Mouse (Mus musculus): Measurements from ENCODE around the gene Slc15a2. TPM values are rescaled to one million over a fixed set of nuclear protein-coding genes. Genes with fewer than 3 reads are reported as not detected.

The Slc15a2 gene
- polyA plus RNA-seq, 1 experiment, result 30.8 TPM

DNA sequence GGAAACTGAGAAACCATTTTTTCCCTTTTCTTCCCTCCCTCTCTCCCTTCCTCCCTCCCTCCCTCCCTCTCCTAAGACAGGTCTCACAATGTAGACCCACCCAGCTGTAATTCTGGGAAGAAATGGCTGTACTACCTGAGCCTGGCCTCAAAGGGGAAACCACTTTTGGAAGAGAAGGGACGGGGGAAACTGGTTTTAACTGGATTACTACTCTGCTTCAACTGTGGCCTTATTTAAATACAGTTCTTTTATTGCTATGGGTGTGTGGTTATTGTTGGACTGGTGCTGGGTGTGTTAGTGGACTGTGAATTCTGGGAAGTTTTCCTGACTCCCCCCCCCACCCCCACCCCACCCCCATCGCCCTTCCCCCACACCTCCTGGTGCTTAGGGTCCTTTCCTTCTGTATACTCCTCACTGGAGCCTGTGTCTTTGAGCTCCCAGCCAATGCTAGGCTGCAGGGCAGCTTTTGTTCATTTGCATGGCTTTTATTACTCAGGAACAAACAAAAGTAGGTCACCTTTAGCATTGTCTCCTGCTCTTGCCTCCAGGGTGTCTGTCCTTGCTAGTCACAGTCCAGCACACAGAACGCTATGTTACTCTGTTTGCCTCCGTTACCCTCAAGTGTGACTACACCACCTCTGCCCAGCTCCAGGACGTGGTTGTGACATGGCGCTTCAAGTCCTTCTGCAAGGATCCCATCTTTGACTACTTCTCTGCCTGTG is 76.9 kb downstream of the Slc15a2 start:
- peak overlapping the region; percentile 55; the same call in 1 of the 2 replicates for H3K9ac ChIP-seq (ENCODE audit: low read depth, poor library complexity, severe bottlenecking)
- no peaks in the 10 kb centered on the region for H3K9me3 ChIP-seq (replicated peaks; ENCODE audit: control insufficient read depth, insufficient read depth, low read length, poor library complexity, severe bottlenecking)
- H3K27me3 ChIP-seq (ENCODE audit: control insufficient read depth, insufficient read depth, low read length, poor library complexity, severe bottlenecking), result no peaks in the 10 kb centered on the region
- H3K36me3 ChIP-seq (ENCODE audit: control insufficient read depth, insufficient read depth, low read length, poor library complexity, severe bottlenecking), result no peaks in the 10 kb centered on the region
- TF ChIP-seq POLR2A (IDR thresholded peaks at IDR 0.05; ENCODE audit: insufficient read depth, low read length), result no peak
- peak; percentile 94 for TF ChIP-seq EP300 (IDR thresholded peaks at IDR 0.05; ENCODE audit: insufficient read depth, low read depth, low read length)
- peak overlapping the region; percentile 94 for H3K27ac ChIP-seq (ENCODE audit: insufficient read depth, low read length)
- H3K4me1 ChIP-seq (ENCODE audit: control insufficient read depth, insufficient read depth, low read length), result peaks cover 8% of the 10 kb centered on the region
- H3K4me3 ChIP-seq (ENCODE audit: low read depth, low read length), result peak overlapping the region; percentile 74

DNA sequence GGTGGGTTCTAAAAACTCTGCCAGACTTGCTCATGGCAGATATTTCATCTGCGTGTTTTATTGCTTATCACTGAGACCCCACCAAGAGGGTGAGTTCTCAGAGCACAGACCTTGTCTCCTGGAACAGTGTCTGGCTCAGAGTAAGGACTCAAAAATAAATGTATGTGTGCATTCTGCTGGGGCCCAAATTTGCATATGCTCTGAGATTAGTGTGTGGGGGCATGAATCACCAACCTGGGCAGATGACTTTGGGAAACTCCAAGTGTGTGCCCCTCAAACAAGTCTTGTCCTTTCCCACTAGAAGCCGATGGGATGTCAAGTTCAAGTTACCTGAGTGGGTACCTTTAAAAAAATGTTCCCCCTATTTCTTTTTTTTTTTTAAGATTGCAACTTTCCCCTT is 84.3 kb downstream of the Slc15a2 start:
- Histone ChIP-seq H3K4me1 (ENCODE audit: control insufficient read depth, insufficient read depth, low read length) (peaks cover 4% of the 10 kb centered on the region), H3K27me3 (ENCODE audit: control insufficient read depth, insufficient read depth, low read length, poor library complexity, severe bottlenecking) (no peaks in the 10 kb centered on the region), H3K9ac (ENCODE audit: low read depth, poor library complexity, severe bottlenecking) (no peak overlapping the region), H3K27ac (ENCODE audit: insufficient read depth, low read length) (no peak overlapping the region), H3K4me3 (ENCODE audit: low read depth, low read length) (no peak overlapping the region), H3K36me3 (ENCODE audit: control insufficient read depth, insufficient read depth, low read length, poor library complexity, severe bottlenecking) (no peaks in the 10 kb centered on the region), H3K9me3 (replicated peaks; ENCODE audit: control insufficient read depth, insufficient read depth, low read length, poor library complexity, severe bottlenecking) (no peaks in the 10 kb centered on the region)
- TF ChIP-seq POLR2A (IDR thresholded peaks at IDR 0.05; ENCODE audit: insufficient read depth, low read length) (no peak), CTCF (IDR thresholded peaks at IDR 0.05; ENCODE audit: low read depth, low read length) (no peak), EP300 (IDR thresholded peaks at IDR 0.05; ENCODE audit: insufficient read depth, low read depth, low read length) (no peak)

Other genes with a start within 250 kb of the Slc15a2 start
- gene Casr, start 222.8 kb downstream of the Slc15a2 start, polyA plus RNA-seq (2011; ENCODE audit: insufficient read depth, insufficient read length, low read depth, missing spikeins), result 0.39 and 0.68 TPM in 2 replicates
- not detected in 2 replicates for gene Cd86, start 118.9 kb downstream of the Slc15a2 start, polyA plus RNA-seq (2011; ENCODE audit: insufficient read depth, insufficient read length, low read depth, missing spikeins)
- 13.9 and 17.0 TPM in 2 replicates for gene Ildr1, start 91.0 kb downstream of the Slc15a2 start, polyA plus RNA-seq (2011; ENCODE audit: insufficient read depth, insufficient read length, low read depth, missing spikeins)
- gene Iqcb1, start 43.4 kb upstream of the Slc15a2 start, polyA plus RNA-seq (2011; ENCODE audit: insufficient read depth, insufficient read length, low read depth, missing spikeins), result 63.9 and 64.9 TPM in 2 replicates
- 2.4 and 2.9 TPM in 2 replicates for gene Eaf2, start 90.0 kb upstream of the Slc15a2 start, polyA plus RNA-seq (2011; ENCODE audit: insufficient read depth, insufficient read length, low read depth, missing spikeins)
- gene Golgb1, start 90.2 kb upstream of the Slc15a2 start, polyA plus RNA-seq (2011; ENCODE audit: insufficient read depth, insufficient read length, low read depth, missing spikeins), result 65.1 and 67.5 TPM in 2 replicates
- not detected in 2 replicates for gene Hcls1, start 150.0 kb upstream of the Slc15a2 start, polyA plus RNA-seq (2011; ENCODE audit: insufficient read depth, insufficient read length, low read depth, missing spikeins)
- gene Fbxo40, start 205.5 kb upstream of the Slc15a2 start, polyA plus RNA-seq (2011; ENCODE audit: insufficient read depth, insufficient read length, low read depth, missing spikeins), result not detected in 2 replicates
- gene Polq, start 226.8 kb upstream of the Slc15a2 start, polyA plus RNA-seq (2011; ENCODE audit: insufficient read depth, insufficient read length, low read depth, missing spikeins), result 13.6 and 15.7 TPM in 2 replicates